Mouse (Mus musculus): ENCODE measurements around the gene Cldn15. TPM values are rescaled to one million over a fixed set of nuclear protein-coding genes. Genes with fewer than 3 reads are reported as not detected.

Gene Cldn15
- total RNA-seq, 2 experiments from 2014 or later = 2.1 to 2.3 TPM

DNA sequence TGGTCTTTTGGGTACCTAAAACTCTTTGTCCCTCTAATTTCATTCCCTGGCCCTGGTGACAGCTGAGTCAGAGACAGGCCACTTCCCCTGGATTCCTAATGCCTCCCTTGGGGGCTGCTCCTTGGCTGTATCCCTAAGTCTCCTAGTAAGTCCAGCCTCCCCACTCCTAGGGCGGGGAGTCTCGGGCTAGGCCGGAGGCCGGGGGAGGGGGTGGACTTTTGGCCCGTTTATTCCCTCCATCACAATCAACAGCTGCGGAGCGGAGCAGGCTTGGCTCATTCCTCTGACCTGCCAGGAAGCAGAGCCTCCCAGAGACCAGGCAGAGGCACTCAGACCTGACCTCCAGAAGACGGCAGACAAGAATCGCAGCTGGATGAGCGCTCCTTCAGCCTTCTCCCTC is 1.2 kb downstream of the Cldn15 start:
- peak overlapping the region; percentile 86 for H3K27ac ChIP-seq
- H3K4me3 ChIP-seq = peak overlapping the region; percentile 63
- TF ChIP-seq CTCF (IDR thresholded peaks at IDR 0.05) = no peak
- DNase-seq = peak; percentile 84
- intact Hi-C loops (cut with DNase I) = no loop called here

DNA sequence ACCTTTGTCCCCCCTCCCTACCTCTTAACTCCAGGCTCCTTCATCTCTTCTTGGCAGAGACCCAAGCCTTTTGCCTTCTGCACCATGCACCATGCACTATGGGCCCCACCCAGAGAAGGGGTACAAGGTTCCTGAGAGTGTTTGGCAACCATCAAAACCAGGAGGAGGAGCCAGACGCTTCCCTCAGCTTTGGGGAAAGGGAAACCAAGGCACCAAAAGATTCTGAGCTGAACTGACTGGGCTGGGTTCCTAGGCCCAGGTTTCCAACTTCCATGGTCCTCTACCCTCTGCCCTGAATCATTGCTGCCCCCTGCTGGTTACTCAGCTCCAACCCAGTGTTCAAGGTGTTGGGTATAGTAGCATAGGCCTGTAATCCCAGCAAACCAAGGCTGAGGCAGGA is 4.3 kb downstream of the Cldn15 start:
- DNase-seq = peak; percentile 81
- no peak overlapping the region for H3K27ac ChIP-seq
- TF ChIP-seq CTCF (IDR thresholded peaks at IDR 0.05) = peak; percentile 83
- intact Hi-C loops (cut with DNase I) = loop anchor here (1.0 kb wide), 1 partner anchor 41 kb away; no protein-coding TSS in a partner anchor
- H3K4me3 ChIP-seq = no peak overlapping the region

DNA sequence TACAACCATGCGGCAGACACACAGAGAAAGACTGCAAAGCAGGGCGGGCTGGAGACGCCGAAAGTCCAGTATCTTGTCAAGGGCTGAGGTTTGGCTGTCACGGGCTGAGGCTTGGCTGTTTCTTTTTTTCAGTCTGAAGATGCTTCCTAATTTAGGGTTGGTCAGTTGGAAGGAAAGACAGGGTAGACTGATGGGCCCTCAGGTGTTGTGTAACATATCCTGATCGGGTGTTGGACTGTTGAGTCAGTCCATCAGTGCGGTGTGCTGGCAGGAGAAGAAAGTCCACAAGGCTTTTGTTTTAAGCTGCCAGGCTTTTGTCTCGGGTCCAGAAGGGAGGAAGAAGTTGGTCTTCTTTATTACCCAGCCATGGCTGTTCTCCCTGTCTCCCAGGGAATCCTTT is 7.3 kb downstream of the Cldn15 start:
- no peak for TF ChIP-seq CTCF (IDR thresholded peaks at IDR 0.05)
- H3K27ac ChIP-seq = no peak overlapping the region

DNA sequence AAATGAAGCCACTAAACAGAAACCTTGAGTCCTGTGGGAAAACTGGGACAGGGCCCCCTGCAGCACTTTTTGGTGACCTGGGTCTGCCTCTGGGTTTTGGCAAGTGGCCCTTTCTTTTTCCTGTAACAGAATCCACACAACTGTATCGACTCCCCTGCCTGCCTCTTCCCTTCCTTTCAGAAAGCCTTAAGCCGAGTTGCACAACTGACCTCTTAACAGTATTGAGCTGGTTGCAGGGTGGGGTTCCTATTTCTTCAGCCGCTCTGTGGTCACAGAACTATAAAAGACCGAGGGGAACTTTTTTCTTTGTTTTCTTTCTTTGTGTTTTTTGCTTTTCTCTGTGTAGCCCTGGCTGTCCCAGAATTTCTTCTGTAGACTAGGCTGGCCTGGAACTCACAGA is 11.4 kb downstream of the Cldn15 start:
- H3K4me3 ChIP-seq = no peak overlapping the region
- no peak for TF ChIP-seq CTCF (IDR thresholded peaks at IDR 0.05)
- intact Hi-C loops (cut with DNase I) = no loop called here
- H3K27ac ChIP-seq = no peak overlapping the region
- DNase-seq = no peak

More for the DNA sequence above, 7.3 kb downstream of the Cldn15 start:
- H3K4me3 ChIP-seq = no peak overlapping the region
- no peak for DNase-seq
- intact Hi-C loops (cut with DNase I) = no loop called here

DNA sequence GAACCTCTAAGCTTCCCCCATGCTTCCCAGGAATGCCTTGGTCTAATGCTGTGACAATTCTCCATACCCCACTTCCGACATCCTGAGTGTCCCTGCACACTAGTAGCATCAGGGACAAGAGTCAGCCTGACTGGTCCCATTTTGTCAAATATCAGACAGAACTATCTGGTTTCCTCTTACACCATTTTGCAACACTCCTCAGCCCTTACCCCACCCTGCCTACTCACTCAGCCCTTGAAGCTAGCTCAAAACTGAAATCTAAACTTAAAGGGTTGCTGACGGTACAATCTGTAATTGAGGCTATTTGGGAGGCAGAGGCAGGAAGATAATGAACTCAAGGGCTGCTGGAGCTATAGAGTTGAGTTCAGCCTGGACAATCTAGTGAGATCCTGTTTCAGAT is 13.3 kb downstream of the Cldn15 start:
- Histone ChIP-seq H3K27ac (no peak overlapping the region), H3K4me3 (no peak overlapping the region)
- intact Hi-C loops (cut with DNase I) = no loop called here
- DNase-seq = no peak
- no peak for TF ChIP-seq CTCF (IDR thresholded peaks at IDR 0.05)

DNA sequence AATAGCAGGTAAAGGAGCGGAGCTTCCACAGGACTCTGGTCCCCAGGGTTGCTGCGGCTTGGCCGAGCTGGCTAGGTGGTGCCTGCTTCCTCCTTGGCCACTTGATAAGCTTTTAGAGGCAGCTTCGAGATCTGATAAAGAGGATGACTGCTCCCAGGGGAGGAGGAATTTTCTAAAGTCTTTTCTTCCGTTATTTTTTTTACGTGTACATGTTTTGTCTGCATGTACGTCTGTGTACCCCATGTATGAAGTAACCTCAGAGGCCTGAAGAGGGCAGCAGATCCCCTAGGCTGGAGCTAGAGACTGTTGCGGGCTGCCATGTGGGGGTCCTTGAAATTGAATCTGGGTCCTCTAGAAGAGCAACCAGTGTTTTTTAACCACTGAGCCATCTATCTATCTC is 14.6 kb downstream of the Cldn15 start:
- DNase-seq = no peak
- intact Hi-C loops (cut with DNase I) = no loop called here
- H3K4me3 ChIP-seq = no peak overlapping the region
- H3K27ac ChIP-seq = no peak overlapping the region
- peak; percentile 37; the same call in 1 of the 2 replicates for TF ChIP-seq CTCF (IDR thresholded peaks at IDR 0.05)

DNA sequence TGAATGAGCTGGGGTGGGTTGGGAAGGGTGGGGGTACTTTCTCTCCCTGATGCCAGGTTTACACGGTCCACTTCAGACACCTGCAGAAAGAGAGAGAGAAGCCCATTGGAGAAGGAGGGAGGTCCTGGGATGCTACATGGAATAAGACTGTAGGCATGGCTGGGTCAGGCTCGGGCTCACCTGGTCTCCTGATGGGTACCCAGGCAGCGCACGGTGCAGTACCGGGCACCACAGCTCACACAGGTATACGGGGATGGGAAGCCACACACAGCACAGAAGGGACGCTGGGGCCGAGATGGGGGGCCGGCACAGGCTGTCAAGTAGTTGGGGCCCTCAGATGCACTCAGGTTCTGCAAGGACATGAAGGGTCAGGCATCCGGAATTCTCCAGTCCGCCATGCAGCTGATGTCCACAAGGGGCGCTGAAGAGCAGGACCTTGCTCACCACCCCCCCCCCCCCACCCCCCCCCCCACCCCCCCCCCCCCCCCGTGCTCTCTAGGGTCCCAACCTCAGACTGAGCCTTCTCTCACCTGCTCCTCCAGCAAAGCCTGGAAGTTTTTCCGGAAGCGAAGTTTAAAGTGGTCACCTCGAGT is 16.0 kb downstream of the Cldn15 start:
- H3K27ac ChIP-seq = no peak overlapping the region
- H3K4me3 ChIP-seq = no peak overlapping the region
- intact Hi-C loops (cut with DNase I) = no loop called here
- peak; percentile 63 for DNase-seq
- peak; percentile 61 for TF ChIP-seq CTCF (IDR thresholded peaks at IDR 0.05)

DNA sequence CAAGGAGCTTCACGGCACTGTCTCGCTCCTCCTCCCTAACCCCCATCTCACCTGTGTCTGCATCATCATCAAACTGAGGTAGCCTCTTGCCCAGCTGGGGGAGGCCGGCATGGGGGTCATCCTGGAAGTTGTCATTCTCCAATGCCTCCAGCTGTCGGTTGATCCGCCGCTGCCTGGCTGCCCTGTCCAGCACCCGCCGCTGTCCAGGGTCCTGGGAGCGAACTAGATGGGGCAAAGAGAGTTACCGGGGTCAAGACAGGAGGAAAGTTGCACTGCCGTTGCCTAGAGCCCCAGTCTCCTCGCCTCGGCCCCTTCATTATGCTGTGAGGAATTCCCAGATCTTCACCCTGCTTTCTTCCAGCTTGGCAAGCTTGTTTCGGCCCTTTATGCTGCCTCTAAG is 18.4 kb downstream of the Cldn15 start:
- H3K27ac ChIP-seq = no peak overlapping the region
- TF ChIP-seq CTCF (IDR thresholded peaks at IDR 0.05) = no peak
- intact Hi-C loops (cut with DNase I) = no loop called here
- no peak overlapping the region for H3K4me3 ChIP-seq
- peak; percentile 16 for DNase-seq

DNA sequence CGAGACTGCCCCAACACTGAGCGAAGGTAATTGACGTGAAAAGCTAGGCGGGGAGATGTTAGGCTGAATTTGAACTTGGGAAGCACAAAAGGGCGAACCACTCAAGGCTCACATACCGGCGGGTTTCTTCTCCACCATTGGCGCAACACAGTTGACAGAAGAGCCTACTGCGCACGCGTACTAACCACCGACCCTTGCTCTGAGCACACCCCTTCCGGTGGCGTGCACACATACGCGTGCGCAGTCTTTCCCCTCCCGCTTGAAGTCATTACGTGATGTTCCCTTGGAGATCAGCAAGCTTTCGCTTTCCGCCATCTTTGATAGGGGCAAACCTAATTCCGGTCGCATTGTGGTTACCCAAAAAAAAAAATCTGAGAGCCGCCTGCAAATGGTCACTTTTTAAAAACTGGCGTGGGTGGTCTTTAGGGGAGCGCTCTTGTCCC is 20.3 kb downstream of the Cldn15 start, which contains the start of gene Plod3:
Plod3 (plus strand) TSS at position 325 of the 443 bp plus-strand sequence.
- Histone ChIP-seq H3K4me3 (peak within 1 kb of the TSS; percentile 91), H3K27ac (peak within 1 kb of the TSS; percentile 89)
- intact Hi-C loops (cut with DNase I) = no loop called here
- no peak for TF ChIP-seq CTCF (IDR thresholded peaks at IDR 0.05)
- DNase-seq = peak; percentile 98

DNA sequence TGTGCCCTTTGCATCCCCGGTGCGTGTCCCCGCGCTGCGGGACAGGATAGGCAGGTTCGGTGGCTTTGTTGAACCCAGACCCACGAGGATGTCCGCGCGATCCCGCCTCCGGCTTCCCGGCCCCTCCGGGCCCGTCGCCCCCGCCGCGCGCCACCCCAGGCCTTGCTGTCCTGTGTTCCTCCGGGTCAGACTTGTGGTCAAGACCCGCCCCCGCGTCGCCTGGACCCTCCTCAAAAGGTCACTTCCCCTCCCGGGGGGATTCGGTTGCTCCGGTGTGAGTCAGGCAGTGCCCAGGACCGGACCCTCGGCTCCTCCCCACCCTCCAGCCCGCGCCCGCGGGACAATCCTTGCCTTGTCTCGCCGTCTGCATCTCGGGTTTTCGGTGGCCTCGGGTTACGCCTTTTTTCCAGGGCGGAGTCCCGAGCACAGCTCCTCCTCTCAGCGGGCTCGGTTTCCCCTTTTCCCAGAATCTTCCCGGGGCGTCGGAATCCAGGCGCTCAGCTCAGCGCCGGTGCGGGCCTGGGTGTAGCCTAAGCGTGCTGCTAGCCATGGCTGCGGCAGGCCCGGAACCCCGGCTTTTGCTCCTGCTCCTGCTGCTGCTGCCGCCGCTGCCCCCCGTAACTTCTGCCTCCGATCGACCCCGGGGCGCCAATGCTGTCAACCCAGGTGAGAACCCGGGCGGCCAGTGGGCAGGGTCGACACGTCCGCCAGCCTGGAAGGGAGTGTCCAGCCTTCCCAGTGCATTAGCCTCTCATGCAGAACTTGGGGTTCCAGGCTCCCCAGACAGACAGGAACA is 20.9 kb downstream of the Cldn15 start:
- peak; percentile 89 for DNase-seq
- TF ChIP-seq CTCF (IDR thresholded peaks at IDR 0.05) = no peak
- H3K4me3 ChIP-seq = peak overlapping the region; percentile 91
- peak overlapping the region; percentile 89 for H3K27ac ChIP-seq
- intact Hi-C loops (cut with DNase I) = no loop called here

DNA sequence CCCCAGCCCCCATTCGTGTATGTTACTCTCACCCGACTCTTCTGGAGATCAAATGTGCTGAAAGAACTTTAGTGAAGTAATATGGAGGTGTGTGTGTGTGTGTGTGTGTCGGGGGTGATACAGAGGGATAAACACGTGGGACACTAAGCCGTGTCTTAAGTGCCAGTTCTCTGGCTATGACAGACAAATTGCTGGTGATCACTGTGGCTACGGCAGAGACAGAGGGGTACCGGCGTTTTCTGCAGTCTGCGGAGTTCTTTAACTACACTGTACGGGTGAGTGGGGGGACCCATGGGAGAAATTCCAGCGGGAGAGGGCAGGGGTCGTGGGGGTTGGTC is 21.5 kb downstream of the Cldn15 start, which contains the start of gene Znhit1:
Znhit1 (minus strand) TSS at position 88 of the 338 bp plus-strand sequence.
- Histone ChIP-seq H3K27ac (peak within 1 kb of the TSS; percentile 89), H3K4me3 (peak within 1 kb of the TSS; percentile 91)
- DNase-seq = no peak
- intact Hi-C loops (cut with DNase I) = no loop called here
- TF ChIP-seq CTCF (IDR thresholded peaks at IDR 0.05) = no peak

DNA sequence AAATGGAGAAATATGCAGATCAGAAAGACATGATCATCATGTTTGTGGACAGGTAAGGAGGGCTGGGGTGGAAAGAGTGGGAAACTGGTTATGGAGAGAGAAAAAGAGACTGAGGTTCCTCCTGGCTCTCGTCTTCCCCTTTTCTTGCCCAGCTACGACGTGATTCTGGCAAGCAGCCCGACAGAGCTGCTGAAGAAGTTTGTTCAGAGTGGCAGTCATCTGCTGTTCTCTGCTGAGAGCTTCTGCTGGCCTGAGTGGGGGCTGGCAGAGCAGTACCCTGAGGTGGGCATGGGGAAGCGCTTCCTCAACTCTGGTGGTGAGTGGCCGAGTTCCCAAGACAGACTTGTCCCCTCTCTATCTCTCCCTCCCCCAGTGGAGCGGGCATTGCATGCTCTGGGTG is 22.0 kb downstream of the Cldn15 start:
- no peak for TF ChIP-seq CTCF (IDR thresholded peaks at IDR 0.05)
- peak; percentile 63 for DNase-seq
- H3K4me3 ChIP-seq = peak overlapping the region; percentile 91
- peak overlapping the region; percentile 89 for H3K27ac ChIP-seq
- intact Hi-C loops (cut with DNase I) = no loop called here

DNA sequence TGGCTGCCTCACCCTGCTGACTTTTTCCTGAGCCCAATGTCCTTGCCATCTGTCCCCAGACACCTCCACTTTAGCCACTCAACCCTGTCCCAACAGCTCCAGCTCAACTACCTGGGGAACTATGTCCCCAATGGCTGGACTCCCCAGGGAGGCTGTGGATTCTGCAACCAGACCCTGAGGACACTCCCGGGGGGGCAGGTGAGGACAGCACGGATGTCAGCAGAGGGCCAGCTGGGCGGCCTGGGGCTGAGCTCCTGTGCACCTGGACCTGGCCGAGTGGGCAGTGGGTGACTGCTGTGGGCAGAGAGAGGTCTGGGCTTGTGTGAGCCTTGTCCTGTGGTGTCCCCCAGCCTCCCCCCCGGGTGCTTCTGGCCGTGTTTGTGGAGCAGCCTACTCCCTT is 23.4 kb downstream of the Cldn15 start:
- intact Hi-C loops (cut with DNase I) = no loop called here
- no peak for TF ChIP-seq CTCF (IDR thresholded peaks at IDR 0.05)
- H3K4me3 ChIP-seq = no peak overlapping the region
- peak; percentile 13 for DNase-seq
- H3K27ac ChIP-seq = no peak overlapping the region

All from gastrocnemius, adult 2 months (tissue).